Mouse (Mus musculus) gastrocnemius, postnatal 36 days (tissue): ENCODE measurements around the gene Bhlhe40. TPM values are rescaled to one million over a fixed set of nuclear protein-coding genes. Genes with fewer than 3 reads are reported as not detected.

ENCODE experiments used
- DNase-seq, 2 experiments: peaks; one replicate each; pipeline ENCODE4 v3.0.0; 2022
- intact Hi-C: fragments of 180-260 bp; cut with DNase I; formaldehyde crosslinking; loops from one replicate; pipeline ENCODE4 v1.15.1; 2025
- total RNA-seq, 2 experiments: library from RNA; stranded (reverse); gene quantifications; 2 replicates each; pipeline ENCODE4 v1.2.3; 2021

Bhlhe40 gene
- total RNA-seq, 2 experiments from 2014 or later = 71.8 to 106 TPM

DNA sequence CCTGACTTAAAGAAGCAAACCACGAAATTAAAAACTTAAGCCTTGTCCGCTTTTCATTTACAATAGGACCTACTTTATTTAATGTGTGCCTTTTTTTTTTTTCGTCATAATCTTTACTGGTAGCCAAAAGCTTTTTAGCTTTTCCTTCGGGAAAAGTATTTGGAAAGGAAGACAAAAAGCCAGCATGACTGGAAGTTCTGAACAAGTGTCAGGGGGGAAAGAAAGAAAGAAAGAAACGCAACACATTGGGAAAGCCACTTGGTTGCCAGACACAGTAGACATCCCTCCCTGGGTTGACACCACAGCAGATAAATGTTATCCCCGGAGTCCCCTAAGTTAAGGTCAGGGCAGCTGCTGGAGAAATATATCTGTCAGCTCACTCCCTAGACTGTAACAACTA, 1.5 kb downstream of the Bhlhe40 start:
- no peak for DNase-seq
- intact Hi-C loops = no loop called here

DNA sequence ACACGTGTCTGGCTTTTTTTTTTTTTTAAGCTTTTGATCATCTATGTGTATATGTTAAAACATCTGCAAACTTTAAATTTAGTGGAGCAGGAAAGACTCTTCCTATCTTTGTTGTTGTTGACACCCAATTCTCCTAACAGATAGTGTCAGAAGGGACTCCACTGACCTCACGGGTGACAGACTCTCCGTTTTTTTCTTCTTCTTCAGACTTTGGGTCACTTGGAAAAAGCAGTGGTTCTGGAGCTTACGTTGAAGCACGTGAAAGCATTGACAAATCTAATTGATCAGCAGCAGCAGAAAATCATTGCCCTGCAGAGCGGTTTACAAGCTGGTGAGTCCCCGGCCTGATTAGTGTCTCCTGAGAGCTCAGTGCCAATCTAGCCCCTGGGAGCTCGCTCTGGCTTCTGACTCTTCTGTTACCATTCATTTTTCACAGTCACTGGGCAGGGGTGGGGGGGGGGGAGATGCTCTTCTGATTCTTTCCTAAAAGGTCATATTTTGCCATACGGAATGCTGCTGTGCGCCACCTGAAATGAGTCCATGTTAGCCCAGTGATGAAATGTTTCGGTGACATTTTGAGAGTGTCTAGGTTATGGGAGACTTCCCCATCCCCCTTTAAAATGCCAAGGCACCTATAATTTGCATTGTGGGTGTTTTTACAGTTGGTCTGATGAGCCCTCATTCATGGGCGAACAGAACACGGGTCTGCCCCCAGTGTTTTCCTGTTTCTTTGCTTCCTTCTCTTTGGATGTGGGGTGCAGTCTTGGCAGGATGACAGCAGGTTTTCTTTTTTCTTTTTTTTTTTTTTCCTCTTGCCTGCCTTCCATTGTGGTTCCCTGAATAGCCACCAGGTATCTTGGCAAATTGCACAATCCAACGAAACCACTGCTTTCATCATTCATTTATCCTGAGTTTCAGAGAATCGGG, 2.1 kb downstream of the Bhlhe40 start:
- intact Hi-C loops = no loop called here
- DNase-seq = no peak

DNA sequence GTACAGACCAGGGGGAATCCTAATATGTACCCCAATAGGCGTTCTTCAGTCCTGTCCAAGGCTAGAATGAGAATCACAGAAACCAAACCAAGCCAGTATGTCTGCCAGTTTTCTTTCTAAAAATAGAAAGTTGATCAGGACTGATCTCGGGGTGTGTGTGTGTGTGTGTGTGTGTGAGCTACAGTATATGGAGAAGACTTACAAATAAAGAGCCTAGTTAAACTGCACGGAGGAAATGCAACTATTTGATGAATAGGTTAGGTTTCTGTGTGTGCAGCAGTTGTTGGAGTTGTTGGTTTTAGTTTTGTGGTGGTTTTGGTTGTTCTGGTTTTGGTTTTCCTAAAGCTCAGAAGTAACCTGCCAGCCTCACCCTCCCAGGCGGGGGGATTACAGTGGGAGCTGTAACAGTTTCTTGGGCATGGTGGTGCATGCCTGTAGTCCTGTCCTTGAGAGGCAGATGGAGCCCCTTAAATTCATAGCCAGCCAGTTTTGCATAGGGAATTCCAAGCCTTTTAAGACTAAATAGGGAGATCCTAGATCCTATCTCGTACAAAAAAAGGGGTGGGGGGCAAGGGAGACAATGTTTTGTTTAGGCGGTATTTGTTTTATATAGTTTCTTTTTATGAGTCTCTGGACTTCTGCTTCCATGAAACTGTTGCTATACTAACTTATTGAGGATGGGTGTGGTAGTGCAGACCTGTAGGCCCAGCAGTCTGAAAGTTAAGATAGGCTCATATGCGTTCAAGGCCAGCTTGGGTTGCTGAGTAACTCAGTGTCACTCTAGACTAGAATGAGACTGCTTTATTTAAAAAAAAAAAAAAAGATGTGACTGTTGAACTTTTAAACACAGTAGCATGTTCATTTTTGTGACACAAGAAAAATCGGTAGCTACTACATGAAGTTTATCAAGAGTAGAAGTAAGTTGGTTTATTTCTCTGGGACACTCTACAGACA, 3.1 kb downstream of the Bhlhe40 start:
- intact Hi-C loops = no loop called here
- no peak for DNase-seq

- intact Hi-C loops = no loop called here
- no peak for DNase-seq
These were observed 4.2 kb downstream of the Bhlhe40 start for GRCm38 (mm10) chr6:108664533-108665150.

GRCm38 (mm10) chr6:108665587-108665986, 5.2 kb downstream of the Bhlhe40 start:
- DNase-seq = no peak
- intact Hi-C loops = no loop called here

DNA sequence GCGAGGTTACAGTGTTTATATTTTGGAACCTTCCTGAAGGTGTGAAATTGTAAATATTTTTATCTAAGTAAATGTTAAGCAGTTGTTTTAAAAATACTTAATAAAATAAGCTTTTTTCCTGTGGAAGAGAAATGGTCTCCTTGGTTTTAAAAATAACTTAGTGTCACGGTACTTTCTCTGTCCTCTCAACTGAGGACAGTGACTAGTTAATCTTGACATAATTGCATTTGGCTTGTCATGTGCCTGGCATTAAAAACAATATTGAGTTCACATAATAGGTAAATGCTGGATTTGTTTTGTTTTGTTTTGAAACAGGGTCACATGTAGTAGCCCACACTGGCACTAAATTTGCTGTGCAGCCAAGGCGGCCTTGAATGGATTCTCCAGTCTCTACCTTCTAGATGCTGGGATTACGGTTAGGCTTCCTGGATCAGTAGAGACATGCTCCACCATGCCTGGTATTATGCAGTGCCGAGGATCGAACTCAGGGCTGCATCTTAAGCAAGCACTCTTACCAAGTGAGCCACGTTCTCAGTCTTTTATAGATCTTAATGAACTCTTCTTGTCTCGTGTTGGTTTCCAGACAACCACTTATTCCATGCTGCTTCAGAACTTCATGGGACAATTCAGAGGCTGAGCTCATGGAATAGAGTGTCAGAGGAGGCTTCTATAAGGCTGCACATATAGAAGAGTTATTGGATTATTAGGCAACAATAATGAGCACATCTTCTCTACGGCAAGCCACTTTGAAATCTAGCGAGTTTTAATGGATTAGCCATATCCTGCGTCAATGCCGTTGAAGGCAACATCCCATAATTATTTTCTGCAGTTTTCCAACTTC, 6.4 kb downstream of the Bhlhe40 start:
- intact Hi-C loops = no loop called here
- no peak for DNase-seq

DNA sequence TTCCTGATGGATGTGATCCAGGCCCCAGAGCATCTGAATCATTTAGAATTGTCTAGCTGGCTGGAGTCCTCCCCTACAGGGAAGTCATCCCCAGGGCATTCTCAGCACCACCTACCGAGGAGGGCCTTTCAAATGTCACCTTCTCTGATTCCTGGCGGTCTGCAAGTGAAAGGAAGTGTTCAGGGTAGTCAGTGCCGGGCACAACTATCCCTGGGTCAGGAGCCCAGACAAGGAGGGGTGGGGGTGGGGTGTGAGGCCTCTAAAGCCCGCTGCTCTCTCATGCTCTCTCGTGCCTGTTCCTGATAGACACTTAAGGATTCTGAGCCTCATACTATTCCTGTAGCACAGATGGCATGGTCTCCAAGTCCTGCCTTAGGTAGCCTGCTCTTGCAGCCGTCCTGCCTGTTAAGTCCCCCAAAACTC, 7.2 kb downstream of the Bhlhe40 start:
- intact Hi-C loops = no loop called here
- DNase-seq = no peak

- intact Hi-C loops = no loop called here
- peak; percentile 89 to 91 for DNase-seq
These were observed 7.9 kb downstream of the Bhlhe40 start for GRCm38 (mm10) chr6:108668321-108668786.

DNA sequence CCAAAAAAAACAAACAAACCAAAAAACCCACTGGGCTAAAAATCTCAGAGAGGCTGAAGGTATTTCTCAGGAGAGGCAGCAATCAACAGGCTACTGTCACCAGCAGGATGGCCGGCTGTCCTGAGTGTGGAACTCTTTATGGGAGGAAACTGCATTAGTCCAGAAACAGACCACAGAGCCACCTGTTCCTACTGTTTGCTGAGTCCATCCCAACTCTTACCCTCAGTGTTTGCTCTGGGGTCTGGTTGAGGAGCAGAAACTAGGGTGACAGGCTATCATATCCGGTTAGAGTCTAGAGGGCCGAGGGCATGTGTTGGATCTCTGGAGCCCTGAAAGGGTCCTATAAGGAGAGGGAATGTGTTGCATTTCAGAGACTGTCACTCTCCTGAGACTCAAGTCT, 9.8 kb downstream of the Bhlhe40 start:
- DNase-seq = no peak
- intact Hi-C loops = loop anchor here (5.0 kb wide), 1 partner anchor 37 kb away; no protein-coding TSS in a partner anchor

DNA sequence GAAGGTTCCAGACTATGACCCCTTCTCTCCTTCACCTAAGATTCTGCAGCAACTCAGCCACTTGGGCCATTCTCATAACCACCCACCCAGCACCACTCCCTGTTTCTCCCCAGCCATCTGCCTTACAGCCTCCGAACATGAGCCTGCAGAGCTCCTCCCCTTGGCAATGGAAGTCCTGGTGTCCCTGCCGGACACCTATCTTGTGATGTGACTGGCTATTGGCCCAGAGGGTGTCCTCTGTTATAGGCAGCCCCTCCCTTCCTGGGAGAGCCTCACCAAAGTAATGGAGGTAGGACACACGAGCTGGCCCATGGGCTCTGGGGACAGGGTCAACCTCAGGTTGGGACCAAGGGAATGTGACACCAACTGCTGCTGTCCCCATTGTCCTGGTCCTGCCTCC, 10.4 kb downstream of the Bhlhe40 start:
- intact Hi-C loops = loop anchor here (5.0 kb wide), 1 partner anchor 36 kb away; no protein-coding TSS in a partner anchor
- DNase-seq = peak in 1 of 2 experiments; percentile 37

DNA sequence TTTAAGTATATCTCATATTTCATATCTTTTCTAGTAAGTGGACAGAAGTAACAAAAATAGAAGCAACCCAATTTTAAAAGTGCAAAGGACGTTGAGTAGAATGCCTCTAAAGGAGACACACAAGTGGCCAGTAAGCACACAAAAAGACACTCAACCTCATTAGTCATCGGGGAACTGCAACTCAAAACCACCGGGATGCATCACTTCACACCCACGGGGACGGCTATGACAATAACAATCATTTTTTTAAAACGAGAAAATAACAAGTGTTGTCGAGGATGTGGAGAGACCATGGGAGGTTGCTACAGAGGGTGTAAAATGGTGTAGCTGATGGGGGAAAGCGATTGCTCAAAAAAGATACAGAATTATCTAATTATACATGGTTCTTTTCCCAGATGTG, 11.7 kb downstream of the Bhlhe40 start:
- no peak for DNase-seq
- intact Hi-C loops = loop anchor here (5.0 kb wide), 1 partner anchor 35 kb away; no protein-coding TSS in a partner anchor

DNA sequence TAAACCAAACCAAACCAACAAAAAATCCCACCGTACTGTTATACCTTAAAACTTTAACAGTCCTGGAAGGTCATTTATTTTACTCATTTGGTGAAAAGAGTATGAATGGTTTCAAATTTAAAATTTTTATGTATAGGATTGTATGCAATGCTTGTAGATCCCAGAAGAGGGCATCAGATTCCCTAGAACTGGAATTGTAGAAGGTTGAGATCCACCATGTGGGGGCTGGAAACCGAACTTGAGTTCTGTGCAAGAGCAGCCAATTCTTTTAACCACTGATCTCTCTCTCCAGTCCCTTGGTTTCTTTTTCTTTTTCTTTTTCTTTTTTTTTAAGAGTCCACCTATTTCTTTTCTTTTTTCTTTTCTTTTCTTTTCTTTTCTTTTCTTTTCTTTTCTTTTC, 13.8 kb downstream of the Bhlhe40 start:
- DNase-seq = no peak
- intact Hi-C loops = loop anchor here (5.0 kb wide), 1 partner anchor 33 kb away; no protein-coding TSS in a partner anchor

- no peak for DNase-seq
- intact Hi-C loops = no loop called here
These were observed 16.4 kb downstream of the Bhlhe40 start for GRCm38 (mm10) chr6:108676783-108677340.

DNA sequence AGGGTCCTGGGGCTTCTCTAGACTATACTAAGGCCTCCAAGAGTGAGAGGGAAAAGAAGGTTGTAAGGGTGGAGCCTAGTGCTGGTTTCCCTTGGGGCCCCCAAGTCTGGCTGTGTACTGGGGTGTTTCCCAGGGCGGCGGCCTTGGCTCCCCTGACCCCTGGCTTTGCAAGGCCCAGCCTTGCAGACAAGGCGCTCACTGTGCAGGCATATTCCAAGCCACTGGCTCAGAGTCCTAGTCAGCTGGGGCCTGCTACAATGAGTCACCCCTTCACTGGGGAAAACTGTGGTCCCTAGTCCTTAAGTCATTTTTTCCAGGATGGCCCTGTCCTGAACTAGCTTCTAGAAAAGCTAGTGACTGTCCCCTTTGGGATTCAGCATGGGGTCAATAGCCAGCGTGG, 17.3 kb downstream of the Bhlhe40 start:
- intact Hi-C loops = no loop called here
- peak in 1 of 2 experiments; percentile 24 for DNase-seq

GRCm38 (mm10) chr6:108678227-108678626, 17.8 kb downstream of the Bhlhe40 start:
- intact Hi-C loops = no loop called here
- no peak for DNase-seq

DNA sequence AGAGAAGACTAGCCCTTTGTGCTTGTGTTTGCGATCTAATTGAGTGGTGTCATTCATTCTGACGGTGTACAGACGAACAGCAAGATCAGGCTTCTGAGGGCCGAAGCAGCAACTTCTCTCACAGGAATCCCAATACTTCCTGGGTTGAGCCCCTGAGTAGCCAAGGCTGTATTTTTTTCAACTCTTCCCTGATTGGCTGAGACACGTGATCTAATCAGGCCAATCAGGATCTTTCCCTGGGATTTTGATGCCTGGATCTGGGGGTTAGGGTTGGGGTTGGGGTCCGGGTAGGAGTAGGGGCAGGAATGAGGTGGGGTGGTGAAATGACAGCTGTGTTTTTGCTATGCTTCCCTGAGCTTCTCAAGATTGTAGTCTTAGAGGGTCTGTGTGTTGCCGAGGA, 20.1 kb downstream of the Bhlhe40 start:
- no peak for DNase-seq
- intact Hi-C loops = no loop called here

- DNase-seq = no peak
- intact Hi-C loops = no loop called here
These were observed 20.7 kb downstream of the Bhlhe40 start for GRCm38 (mm10) chr6:108681084-108681483.

- intact Hi-C loops = no loop called here
- DNase-seq = no peak
These were observed 22.7 kb downstream of the Bhlhe40 start for GRCm38 (mm10) chr6:108683140-108683539.

- no peak for DNase-seq
- intact Hi-C loops = no loop called here
These were observed 24.0 kb downstream of the Bhlhe40 start for GRCm38 (mm10) chr6:108684430-108684829.
